Mouse (Mus musculus): ENCODE results near the gene Gm7029. TPM values are rescaled to one million over a fixed set of nuclear protein-coding genes. Genes with fewer than 3 reads are reported as not detected.
A peak's percentile ranks its signal among the peaks of the same experiment; 100 is the strongest.
"Not testable (repeated sequence)": the region's sequence is repeated elsewhere in the genome, so short reads cannot be mapped to it uniquely, and the experiment has no call there.

Gm7029 gene
- polyA plus RNA-seq, 1 experiment from 2014 or later: not detected

- WGBS: 76% methylated on average over 4 of the region's 4 CpGs
- no peak for ATAC-seq (replicated peaks; ENCODE audit: insufficient number of reproducible peaks, insufficient read depth, low FRiP score, low read depth)
- H3K4me1 ChIP-seq (replicated peaks): no peaks in the 10 kb centered on the region
- no peak overlapping the region for H3K4me2 ChIP-seq
- H3K27me3 ChIP-seq: no peaks in the 10 kb centered on the region
- no peaks in the 10 kb centered on the region for H3K36me3 ChIP-seq
- no peak overlapping the region for H3K4me3 ChIP-seq
- H3K9ac ChIP-seq: no peak overlapping the region
- H3K27ac ChIP-seq: no peak overlapping the region
- no peaks in the 10 kb centered on the region; the same call in 1 of the 2 replicates for H3K9me3 ChIP-seq (replicated peaks)
Measured at GRCm38 (mm10) chr17:33857816-33858215, 15.8 kb upstream of the Gm7029 start.

DNA sequence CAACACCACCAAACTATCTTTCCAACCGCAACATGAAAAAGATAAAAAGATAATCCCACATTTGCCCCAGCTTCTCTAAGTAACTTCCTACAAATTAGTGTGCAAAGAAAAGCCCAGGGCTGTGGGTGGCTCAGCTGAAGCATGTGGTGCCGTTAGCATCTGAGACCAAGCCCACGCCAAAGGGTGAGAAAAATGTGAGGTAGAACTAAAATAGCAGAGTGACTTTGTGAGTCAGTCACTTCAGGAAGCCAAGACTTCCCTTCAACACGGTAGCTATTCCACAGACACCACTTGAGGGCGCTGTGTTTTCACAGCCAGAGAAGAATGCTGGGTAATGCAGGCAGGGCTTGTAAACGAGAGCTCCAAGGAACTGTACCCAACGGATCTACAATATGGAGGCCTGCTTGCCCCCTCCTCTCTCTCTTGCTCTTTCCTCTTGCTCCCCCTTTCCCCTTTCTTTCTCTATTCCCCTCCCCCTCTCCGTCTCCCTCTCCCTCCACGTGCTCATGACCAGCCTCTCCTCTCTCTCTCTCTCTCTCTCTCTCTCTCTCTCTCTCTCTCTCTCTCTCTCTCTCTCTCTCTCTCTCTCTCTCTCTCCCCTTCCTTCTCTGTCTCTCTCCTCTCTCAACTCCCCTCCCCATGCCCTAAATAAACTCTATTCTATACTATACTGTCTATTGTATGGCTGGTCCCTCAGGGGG, 8.2 kb upstream of the Gm7029 start:
- Histone ChIP-seq H3K27me3 (no peaks in the 10 kb centered on the region), H3K4me2 (no peak overlapping the region), H3K4me1 (replicated peaks) (peaks cover 4% of the 10 kb centered on the region; the same call in 1 of the 2 replicates), H3K9me3 (replicated peaks) (no peaks in the 10 kb centered on the region), H3K4me3 (no peak overlapping the region), H3K36me3 (no peaks in the 10 kb centered on the region), H3K27ac (no peak overlapping the region), H3K9ac (no peak overlapping the region)
- 0 out of 2 replicates have a peak, but pooled peaks have one; percentile 22 for ATAC-seq (replicated peaks; ENCODE audit: insufficient number of reproducible peaks, insufficient read depth, low FRiP score, low read depth)
- WGBS: 27% methylated on average over 9 of the region's 9 CpGs

GRCm38 (mm10) chr17:33874411-33874810, 774 bp downstream of the Gm7029 start:
- H3K27ac ChIP-seq: no peak overlapping the region
- ATAC-seq (replicated peaks; ENCODE audit: insufficient number of reproducible peaks, insufficient read depth, low FRiP score, low read depth): no peak
- H3K4me1 ChIP-seq (replicated peaks): no peaks in the 10 kb centered on the region
- 83% methylated on average over 6 of the region's 11 CpGs for WGBS
- H3K36me3 ChIP-seq: peaks cover 19% of the 10 kb centered on the region; the same call in 1 of the 2 replicates
- H3K4me2 ChIP-seq: no peak overlapping the region
- H3K4me3 ChIP-seq: no peak overlapping the region
- no peaks in the 10 kb centered on the region for H3K9me3 ChIP-seq (replicated peaks)
- H3K9ac ChIP-seq: no peak overlapping the region
- H3K27me3 ChIP-seq: no peaks in the 10 kb centered on the region

GRCm38 (mm10) chr17:33875797-33876196, 2.2 kb downstream of the Gm7029 start:
- H3K9ac ChIP-seq; H3K4me1 ChIP-seq (replicated peaks): not testable (repeated sequence)

DNA sequence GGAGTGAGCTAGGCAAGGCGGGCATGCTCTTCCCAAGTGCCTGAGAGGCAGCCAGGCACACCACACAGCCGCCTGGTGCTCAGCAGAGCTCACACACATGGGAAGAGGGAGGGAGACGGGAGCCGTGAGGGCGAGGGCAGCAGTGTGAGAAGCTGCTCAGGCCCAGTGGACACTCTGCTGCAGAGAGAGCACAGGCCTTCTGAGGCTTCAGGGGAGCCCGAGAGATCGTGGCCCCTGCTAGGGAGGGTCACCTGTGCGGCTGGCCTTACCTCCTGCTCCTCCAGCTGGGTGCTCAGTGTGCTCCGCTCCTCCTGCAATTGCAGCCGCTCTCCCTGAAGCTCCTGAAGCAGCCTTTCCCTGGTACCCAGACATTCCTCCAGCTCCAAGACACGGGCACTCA, 10.7 kb downstream of the Gm7029 start:
- not testable (repeated sequence) for H3K4me3 ChIP-seq; H3K27ac ChIP-seq; ATAC-seq (replicated peaks; ENCODE audit: insufficient number of reproducible peaks, insufficient read depth, low FRiP score, low read depth); H3K9me3 ChIP-seq (replicated peaks); H3K4me2 ChIP-seq; H3K27me3 ChIP-seq; H3K9ac ChIP-seq
- H3K4me1 ChIP-seq (replicated peaks): peaks cover 15% of the 10 kb centered on the region
- WGBS: 92% methylated on average over 10 of the region's 11 CpGs
- peaks cover 23% of the 10 kb centered on the region; the same call in 1 of the 2 replicates for H3K36me3 ChIP-seq

More at GRCm38 (mm10) chr17:33875797-33876196, 2.2 kb downstream of the Gm7029 start:
- H3K4me3 ChIP-seq; H3K9me3 ChIP-seq (replicated peaks); ATAC-seq (replicated peaks; ENCODE audit: insufficient number of reproducible peaks, insufficient read depth, low FRiP score, low read depth); H3K27ac ChIP-seq; H3K27me3 ChIP-seq; H3K4me2 ChIP-seq: not testable (repeated sequence)
- H3K36me3 ChIP-seq: peaks cover 23% of the 10 kb centered on the region; the same call in 1 of the 2 replicates
- 78% methylated on average over 5 of the region's 5 CpGs for WGBS

GRCm38 (mm10) chr17:33887802-33888201, 14.2 kb downstream of the Gm7029 start:
- not testable (repeated sequence) for H3K27ac ChIP-seq; H3K36me3 ChIP-seq; H3K4me3 ChIP-seq; H3K27me3 ChIP-seq; H3K4me2 ChIP-seq; H3K9me3 ChIP-seq (replicated peaks); H3K9ac ChIP-seq; ATAC-seq (replicated peaks; ENCODE audit: insufficient number of reproducible peaks, insufficient read depth, low FRiP score, low read depth)
- H3K4me1 ChIP-seq (replicated peaks): peaks cover 16% of the 10 kb centered on the region
- WGBS: 33% methylated on average over 2 of the region's 2 CpGs

- not testable (repeated sequence) for H3K27me3 ChIP-seq; ATAC-seq (replicated peaks; ENCODE audit: insufficient number of reproducible peaks, insufficient read depth, low FRiP score, low read depth); H3K9me3 ChIP-seq (replicated peaks); H3K9ac ChIP-seq; H3K27ac ChIP-seq; H3K4me3 ChIP-seq; H3K36me3 ChIP-seq
- Histone ChIP-seq H3K4me2 (peak overlapping the region; percentile 72; the same call in 1 of the 2 replicates), H3K4me1 (replicated peaks) (peaks cover 16% of the 10 kb centered on the region)
Measured at GRCm38 (mm10) chr17:33888230-33888629, 14.6 kb downstream of the Gm7029 start.

DNA sequence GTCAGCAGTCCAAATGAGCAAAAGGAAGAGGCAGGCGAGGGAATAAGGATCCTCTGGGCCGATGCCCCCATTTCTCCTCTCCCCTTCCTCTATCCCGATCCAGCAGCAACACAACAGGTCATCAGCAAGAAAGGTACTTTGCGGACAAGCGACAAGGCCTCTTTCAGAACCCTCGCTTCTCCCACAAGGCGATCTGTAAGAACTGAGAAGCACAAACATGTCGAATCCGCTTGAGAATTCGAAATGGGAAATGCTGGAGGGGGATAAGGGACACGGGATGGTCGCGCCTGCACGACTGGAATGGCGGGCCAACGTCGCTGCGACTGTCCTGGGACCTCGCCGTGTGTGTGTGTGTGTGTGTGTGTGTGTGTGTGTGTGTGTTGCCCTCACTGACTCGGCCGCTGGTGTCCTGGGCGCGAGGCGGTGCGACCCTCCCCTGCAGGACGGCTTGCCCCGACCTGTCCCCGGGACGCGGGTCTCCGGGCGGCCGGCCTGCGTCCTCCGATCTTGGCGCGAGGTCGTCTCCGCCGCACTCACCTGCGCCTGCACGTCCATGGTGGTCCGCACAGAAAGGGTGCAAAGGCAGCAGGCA, 16.4 kb downstream of the Gm7029 start:
- Histone ChIP-seq H3K4me2 (peak overlapping the region; percentile 72), H3K4me1 (replicated peaks) (peaks cover 16% of the 10 kb centered on the region), H3K4me3 (peak overlapping the region; percentile 72), H3K9ac (peak overlapping the region; percentile 66), H3K27ac (peak overlapping the region; percentile 58)
- H3K27me3 ChIP-seq; H3K9me3 ChIP-seq (replicated peaks); H3K36me3 ChIP-seq; ATAC-seq (replicated peaks; ENCODE audit: insufficient number of reproducible peaks, insufficient read depth, low FRiP score, low read depth): not testable (repeated sequence)
- WGBS: 0% methylated on average over 38 of the region's 44 CpGs

GRCm38 (mm10) chr17:33890533-33891059, 17.0 kb downstream of the Gm7029 start, which contains the start of gene Kifc1:
TSS of gene Kifc1 (minus strand) at chr17:33890661.
- Histone ChIP-seq H3K4me3 (peak within 1 kb of the TSS; percentile 72), H3K9me3 (replicated peaks) (no peaks in the 10 kb centered on the region), H3K4me2 (peak within 1 kb of the TSS; percentile 72), H3K27me3 (no peaks in the 10 kb centered on the region), H3K4me1 (replicated peaks) (peaks cover 16% of the 10 kb centered on the region), H3K9ac (peak within 1 kb of the TSS; percentile 66), H3K27ac (peak within 1 kb of the TSS; percentile 58), H3K36me3 (peaks cover 4% of the 10 kb centered on the region; the same call in 1 of the 2 replicates)
- under 1% methylated on average over 49 of the region's 49 CpGs for WGBS
- ATAC-seq (replicated peaks; ENCODE audit: insufficient number of reproducible peaks, insufficient read depth, low FRiP score, low read depth): peak; percentile 99

DNA sequence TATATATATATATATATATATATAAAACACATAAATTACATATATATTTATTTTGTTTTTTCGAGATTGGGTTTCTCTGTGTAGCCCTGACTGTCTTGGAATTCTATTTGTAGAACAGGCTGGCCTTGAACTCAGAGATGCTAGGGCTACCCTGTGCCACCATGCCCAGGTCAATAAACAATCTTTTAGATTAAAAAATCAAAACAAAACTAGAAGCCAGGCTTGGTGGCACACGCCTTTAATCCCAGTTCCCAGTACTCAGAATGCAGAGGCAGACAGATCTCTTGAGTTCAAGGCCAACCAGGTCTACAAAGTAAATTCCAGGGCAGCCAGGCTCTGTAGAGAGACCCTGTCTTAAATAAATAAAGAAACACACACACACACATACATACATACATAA, 17.7 kb downstream of the Gm7029 start:
- Histone ChIP-seq H3K4me2 (no peak overlapping the region), H3K27ac (no peak overlapping the region), H3K4me1 (replicated peaks) (peaks cover 16% of the 10 kb centered on the region), H3K9ac (no peak overlapping the region), H3K9me3 (replicated peaks) (no peaks in the 10 kb centered on the region), H3K27me3 (no peaks in the 10 kb centered on the region), H3K36me3 (no peaks in the 10 kb centered on the region), H3K4me3 (no peak overlapping the region)
- ATAC-seq (replicated peaks; ENCODE audit: insufficient number of reproducible peaks, insufficient read depth, low FRiP score, low read depth): no peak
- WGBS: 55% methylated on average over 2 of the region's 2 CpGs

DNA sequence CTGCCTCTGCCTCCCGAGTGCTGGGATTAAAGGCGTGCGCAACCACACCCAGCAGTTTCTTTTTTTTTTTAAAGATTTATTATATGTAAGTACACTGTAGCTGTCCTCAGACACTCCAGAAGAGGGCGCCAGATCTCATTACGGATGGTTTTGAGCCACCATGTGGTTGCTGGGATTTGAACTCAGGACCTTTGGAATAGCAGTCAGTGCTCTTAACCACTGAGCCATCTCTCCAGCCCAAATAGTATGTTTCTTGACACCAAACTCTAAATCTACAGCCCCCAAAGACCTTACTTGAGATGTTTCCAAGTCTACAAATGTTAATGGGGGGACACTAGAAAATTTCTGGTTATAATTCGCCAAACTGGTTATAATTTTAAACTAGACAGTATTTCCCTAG, 18.3 kb downstream of the Gm7029 start:
- not testable (repeated sequence) for H3K9me3 ChIP-seq (replicated peaks); H3K27me3 ChIP-seq; H3K36me3 ChIP-seq; ATAC-seq (replicated peaks; ENCODE audit: insufficient number of reproducible peaks, insufficient read depth, low FRiP score, low read depth); H3K4me3 ChIP-seq; H3K4me2 ChIP-seq; H3K9ac ChIP-seq; H3K27ac ChIP-seq
- H3K4me1 ChIP-seq (replicated peaks): peaks cover 16% of the 10 kb centered on the region
- WGBS: 65% methylated on average over 6 of the region's 6 CpGs
